Mouse (Mus musculus) intestine, embryonic 14.5 days (tissue): ENCODE results near the gene Gm8677. TPM values are rescaled to one million over a fixed set of nuclear protein-coding genes. Genes with fewer than 3 reads are reported as not detected.
"Not testable (repeated sequence)": the region's sequence is repeated elsewhere in the genome, so short reads cannot be mapped to it uniquely, and the experiment has no call there.

Experiments
- ATAC-seq: fragments of 200-750 bp; cut with Nextera tagmentation; replicated peaks from 2 replicates; pipeline ENCODE4 v1.8.0; 2017; ENCODE audit warnings: low read depth, moderate number of reproducible peaks, moderate TSS enrichment, moderate library complexity; ENCODE audit not compliant: low FRiP score, low TSS enrichment
- DNase-seq: peaks from one replicate; pipeline ENCODE4 v3.0.0-alpha.2; 2018; ENCODE audit warnings: low spot score
- H3K27ac ChIP-seq: fragments of 300-500 bp; sonication (generic); 2 replicates; pipeline ENCODE4 v1.5.1; 2014; ENCODE audit warnings: low read depth, mild to moderate bottlenecking, control low read depth
- H3K27me3 ChIP-seq: fragments of 300-500 bp; sonication (generic); replicated peaks from 2 replicates; pipeline ENCODE4 v1.6.1; 2014; ENCODE audit warnings: low read length, control low read depth; ENCODE audit not compliant: control insufficient read depth, insufficient read depth
- H3K36me3 ChIP-seq: fragments of 300-500 bp; sonication (generic); 2 replicates; pipeline ENCODE4 v1.6.1; 2014; ENCODE audit warnings: low read length, control low read depth; ENCODE audit not compliant: control insufficient read depth, insufficient read depth
- H3K4me1 ChIP-seq: fragments of 300-500 bp; sonication (generic); replicated peaks from 2 replicates; pipeline ENCODE4 v1.6.1; 2014; ENCODE audit warnings: low read length, control low read depth, mixed read lengths; ENCODE audit not compliant: control insufficient read depth, insufficient read depth
- H3K4me2 ChIP-seq: fragments of 300-500 bp; sonication (generic); 2 replicates; pipeline ENCODE4 v1.6.1; 2014; ENCODE audit warnings: low read length
- H3K4me3 ChIP-seq: fragments of 300-500 bp; sonication (generic); 2 replicates; pipeline ENCODE4 v1.5.1; 2014; ENCODE audit warnings: low read depth, low read length, control low read depth, mixed read lengths
- H3K9ac ChIP-seq: fragments of 300-500 bp; sonication (generic); 2 replicates; pipeline ENCODE4 v1.6.1; 2014; ENCODE audit warnings: mild to moderate bottlenecking, low read length
- H3K9me3 ChIP-seq: fragments of 300-500 bp; sonication (generic); 2 replicates; pipeline ENCODE4 v1.6.1; 2016; ENCODE audit warnings: low read length, control low read depth; ENCODE audit not compliant: control insufficient read depth
- whole genome bisulfite sequencing: fragments of 180-500 bp; shearing (Covaris S2); extraction: QIAGEN DNeasy Blood & Tissue Kit; methylation state at CpG from one replicate; pipeline ENCODE4 v1.1.7; 2014; 5-methylcytosine and 5-hydroxymethylcytosine counted together
- polyA plus RNA-seq: library from polyadenylated mRNA; unstranded; fragments of >200 nt; fragmentation: Nextera tagmentation; extraction: Ambion mirVana; gene quantifications from 2 replicates; pipeline ENCODE4 v1.2.1, GENCODE M21; 2014

The Gm8677 gene
- polyA plus RNA-seq, result not detected in 2 replicates

GRCm38 (mm10) chr7:22534787-22535186 lies at the start of gene Gm8677:
Gene Gm8677 (minus strand): TSS chr7:22534887.
- H3K4me1 ChIP-seq, H3K9me3 ChIP-seq, H3K27ac ChIP-seq, H3K27me3 ChIP-seq, ATAC-seq, H3K36me3 ChIP-seq, H3K9ac ChIP-seq, H3K4me2 ChIP-seq, DNase-seq, H3K4me3 ChIP-seq: not testable (repeated sequence)
- no CpG with 5 or more reads among the region's 1 CpGs for WGBS

GRCm38 (mm10) chr7:22565243-22565642 lies 30.6 kb upstream of the Gm8677 start, which contains the start of gene Gm4201:
Gene Gm4201 (minus strand): TSS chr7:22565343.
- not testable (repeated sequence) for DNase-seq, H3K4me3 ChIP-seq, H3K4me1 ChIP-seq, H3K4me2 ChIP-seq, ATAC-seq, H3K27ac ChIP-seq, H3K36me3 ChIP-seq, H3K9ac ChIP-seq, H3K9me3 ChIP-seq, H3K27me3 ChIP-seq
- WGBS, result no CpG with 5 or more reads among the region's 3 CpGs

GRCm38 (mm10) chr7:22522667-22523066 lies 12.0 kb downstream of the Gm8677 start, which contains the start of gene Vmn1r152:
Gene Vmn1r152 (plus strand): TSS chr7:22522967.
- not testable (repeated sequence) for H3K27ac ChIP-seq, H3K27me3 ChIP-seq, H3K4me3 ChIP-seq, H3K4me1 ChIP-seq, ATAC-seq, H3K9ac ChIP-seq, H3K9me3 ChIP-seq, H3K36me3 ChIP-seq, H3K4me2 ChIP-seq, DNase-seq
- WGBS, result no CpG with 5 or more reads among the region's 3 CpGs

GRCm38 (mm10) chr7:22499578-22499977 lies 35.1 kb downstream of the Gm8677 start, which contains the start of gene Vmn1r151:
Gene Vmn1r151 (minus strand): TSS chr7:22499678.
- not testable (repeated sequence) for H3K27ac ChIP-seq, H3K9me3 ChIP-seq, H3K4me1 ChIP-seq, H3K27me3 ChIP-seq, H3K4me2 ChIP-seq, H3K36me3 ChIP-seq, H3K4me3 ChIP-seq, ATAC-seq, H3K9ac ChIP-seq, DNase-seq
- WGBS, result 21% methylated on average over 1 of the region's 3 CpGs

Other genes with a start within 250 kb of the Gm8677 start
- not detected in 2 replicates for gene Gm4187, start 205.2 kb downstream of the Gm8677 start, polyA plus RNA-seq
- gene Gm8660, start 163.8 kb downstream of the Gm8677 start, polyA plus RNA-seq, result not detected in 2 replicates
- not detected in 2 replicates for gene Vmn1r148, start 121.3 kb downstream of the Gm8677 start, polyA plus RNA-seq
- not detected in 2 replicates for gene Vmn1r149, start 96.7 kb downstream of the Gm8677 start, polyA plus RNA-seq
- gene Gm10665, start 70.8 kb downstream of the Gm8677 start, polyA plus RNA-seq, result not detected in 2 replicates
- not detected in 2 replicates for gene Vmn1r151, start 35.2 kb downstream of the Gm8677 start, polyA plus RNA-seq
- not detected in 2 replicates for gene Vmn1r152, start 11.9 kb downstream of the Gm8677 start, polyA plus RNA-seq
- not detected in 2 replicates for gene Gm4201, start 30.5 kb upstream of the Gm8677 start, polyA plus RNA-seq
- not detected in 2 replicates for gene Gm4565, start 53.2 kb upstream of the Gm8677 start, polyA plus RNA-seq
- gene Vmn1r155, start 123.1 kb upstream of the Gm8677 start, polyA plus RNA-seq, result not detected in 2 replicates
- gene Gm8693, start 157.4 kb upstream of the Gm8677 start, polyA plus RNA-seq, result not detected in 2 replicates
- not detected in 2 replicates for gene Gm4567, start 184.8 kb upstream of the Gm8677 start, polyA plus RNA-seq
- gene Vmn1r157, start 226.8 kb upstream of the Gm8677 start, polyA plus RNA-seq, result not detected in 2 replicates